Mouse (Mus musculus) cerebellum, adult 2 months (tissue): ENCODE measurements around the gene Hrh2. TPM values are rescaled to one million over a fixed set of nuclear protein-coding genes. Genes with fewer than 3 reads are reported as not detected.

Experiments used
- DNase-seq, 2 experiments: peaks; one replicate each; pipeline ENCODE4 v3.0.0; 2021
- H3K27ac ChIP-seq: fragments of 200-500 bp; 2 replicates; pipeline ENCODE4 v1.5.1; 2012; ENCODE audit warnings: low read length, control low read depth, inconsistent platforms; ENCODE audit not compliant: insufficient read depth
- H3K27me3 ChIP-seq: fragments of 200-500 bp; 2 replicates; pipeline ENCODE4 v1.6.1; 2012; ENCODE audit warnings: inconsistent platforms, mild to moderate bottlenecking, low read length, moderate library complexity; ENCODE audit not compliant: control insufficient read depth, insufficient read depth
- H3K4me1 ChIP-seq: fragments of 200-500 bp; 2 replicates; pipeline ENCODE4 v1.6.1; 2011; ENCODE audit warnings: low read length; ENCODE audit not compliant: control insufficient read depth, insufficient read depth
- H3K4me3 ChIP-seq: fragments of 200-500 bp; replicated peaks from 2 replicates; pipeline ENCODE3; 2011; ENCODE audit warnings: mild to moderate bottlenecking, low read depth, low read length, control low read depth; ENCODE audit not compliant: insufficient read depth
- CTCF ChIP-seq: fragments of 200-500 bp; IDR thresholded peaks from 2 replicates; pipeline ENCODE4 v1.5.1; 2011; ENCODE audit warnings: low read depth, mild to moderate bottlenecking, control low read depth, low read length, moderate library complexity, borderline replicate concordance; ENCODE audit not compliant: insufficient read depth
- POLR2A ChIP-seq: fragments of 200-500 bp; IDR thresholded peaks from 2 replicates; pipeline ENCODE4 v1.6.1; 2011; ENCODE audit warnings: low read length, control low read depth, borderline replicate concordance; ENCODE audit not compliant: insufficient read depth
- WGBS: fragments of 180-500 bp; shearing (Covaris S2); methylation state at CpG from one replicate; pipeline ENCODE4 v1.1.7; 2018; 5-methylcytosine and 5-hydroxymethylcytosine counted together
- polyA plus RNA-seq: library from polyadenylated mRNA; depleted of rRNA; stranded (reverse); fragments of >200 nt; gene quantifications from 2 replicates; pipeline ENCODE4 v1.2.3, GENCODE M21; 2012

The Hrh2 gene
- polyA plus RNA-seq, 1 experiment: 6.5 TPM

GRCm38 (mm10) chr13:54262741-54263510 is 71.0 kb downstream of the Hrh2 start:
- TF ChIP-seq CTCF (no peak), POLR2A (no peak)
- H3K27ac ChIP-seq: no peak overlapping the region
- 78% methylated on average over 15 of the region's 15 CpGs for WGBS
- DNase-seq: peak in 1 of 2 experiments; percentile 15
- no peak overlapping the region for H3K4me3 ChIP-seq
- peaks cover 41% of the 10 kb centered on the region for H3K4me1 ChIP-seq
- no peaks in the 10 kb centered on the region for H3K27me3 ChIP-seq

- no peak overlapping the region for H3K27ac ChIP-seq
- WGBS: 87% methylated on average over 6 of the region's 6 CpGs
- H3K4me1 ChIP-seq: peaks cover 46% of the 10 kb centered on the region
- H3K4me3 ChIP-seq: no peak overlapping the region
- TF ChIP-seq CTCF (no peak), POLR2A (no peak)
- DNase-seq: no peak
- H3K27me3 ChIP-seq: no peaks in the 10 kb centered on the region
These were observed 71.7 kb downstream of the Hrh2 start for GRCm38 (mm10) chr13:54263641-54264040.

GRCm38 (mm10) chr13:54266472-54266871 is 74.5 kb downstream of the Hrh2 start:
- Histone ChIP-seq H3K4me3 (no peak overlapping the region), H3K4me1 (peaks cover 52% of the 10 kb centered on the region), H3K27me3 (no peaks in the 10 kb centered on the region), H3K27ac (peak overlapping the region; percentile 92)
- no peak for TF ChIP-seq POLR2A
- TF ChIP-seq CTCF: no peak
- WGBS: 6% methylated on average over 9 of the region's 9 CpGs
- DNase-seq: peak; percentile 93 to 99

GRCm38 (mm10) chr13:54269087-54269486 is 77.2 kb downstream of the Hrh2 start:
- Histone ChIP-seq H3K4me3 (no peak overlapping the region), H3K27me3 (no peaks in the 10 kb centered on the region), H3K4me1 (peaks cover 50% of the 10 kb centered on the region), H3K27ac (peak overlapping the region; percentile 35)
- DNase-seq: peak in 1 of 2 experiments; percentile 41
- TF ChIP-seq POLR2A: no peak
- TF ChIP-seq CTCF: no peak
- WGBS: 47% methylated on average over 3 of the region's 3 CpGs

- DNase-seq: peak; percentile 70 to 86
- H3K27me3 ChIP-seq: no peaks in the 10 kb centered on the region
- WGBS: 12% methylated on average over 8 of the region's 8 CpGs
- peak overlapping the region; percentile 35 for H3K27ac ChIP-seq
- TF ChIP-seq CTCF (no peak), POLR2A (no peak)
- peaks cover 45% of the 10 kb centered on the region for H3K4me1 ChIP-seq
- no peak overlapping the region for H3K4me3 ChIP-seq
These were observed 77.7 kb downstream of the Hrh2 start for GRCm38 (mm10) chr13:54269628-54270027.

GRCm38 (mm10) chr13:54272076-54272475 is 80.1 kb downstream of the Hrh2 start:
- H3K27ac ChIP-seq: no peak overlapping the region
- H3K4me3 ChIP-seq: no peak overlapping the region
- peaks cover 27% of the 10 kb centered on the region for H3K4me1 ChIP-seq
- H3K27me3 ChIP-seq: no peaks in the 10 kb centered on the region
- TF ChIP-seq CTCF: no peak
- TF ChIP-seq POLR2A: no peak
- WGBS: 94% methylated on average over 7 of the region's 7 CpGs
- no peak for DNase-seq

- DNase-seq: no peak
- 94% methylated on average over 6 of the region's 6 CpGs for WGBS
- H3K27me3 ChIP-seq: no peaks in the 10 kb centered on the region
- H3K4me1 ChIP-seq: peaks cover 23% of the 10 kb centered on the region
- no peak for TF ChIP-seq CTCF
- TF ChIP-seq POLR2A: no peak
- H3K27ac ChIP-seq: no peak overlapping the region
- no peak overlapping the region for H3K4me3 ChIP-seq
These were observed 85.5 kb downstream of the Hrh2 start for GRCm38 (mm10) chr13:54277406-54277805.

- Histone ChIP-seq H3K4me1 (peaks cover 40% of the 10 kb centered on the region), H3K27me3 (no peaks in the 10 kb centered on the region), H3K27ac (peak overlapping the region; percentile 82; the same call in 1 of the 2 replicates), H3K4me3 (no peak overlapping the region)
- no peak for TF ChIP-seq POLR2A
- no peak for TF ChIP-seq CTCF
- DNase-seq: peak in 1 of 2 experiments; percentile 79
- 64% methylated on average over 7 of the region's 7 CpGs for WGBS
These were observed 88.4 kb downstream of the Hrh2 start for GRCm38 (mm10) chr13:54280366-54280765.
